Comparison of ENCODE assay signal across 28 mouse cellular contexts in the genomic region with DNA sequence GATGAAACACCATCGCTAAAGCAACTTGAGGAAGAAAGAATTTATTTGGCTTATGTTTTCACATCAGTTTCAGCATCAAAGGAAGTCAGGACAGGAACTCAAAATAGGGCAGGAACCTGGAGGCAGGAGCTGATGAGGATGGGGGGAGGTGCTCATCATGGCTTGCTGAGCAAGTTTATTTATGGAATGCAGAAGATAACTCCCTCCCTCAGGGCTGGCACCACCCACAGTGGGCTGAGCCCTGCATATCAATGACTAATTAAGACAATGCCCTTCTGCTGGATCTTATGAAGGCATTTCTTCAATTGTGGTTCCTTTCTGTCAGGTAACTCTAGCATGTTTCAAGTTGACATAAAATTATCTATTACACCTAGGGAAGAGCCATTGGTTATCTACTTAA. TPM values are rescaled to one million over a fixed set of nuclear protein-coding genes. Genes with fewer than 3 reads are reported as not detected.
DNase-seq lines count a peak whose midpoint lies in the region; ATAC-seq lines count a peak whose summit lies in the region.
"Had no signal": no experiment of that assay in that cellular context is flagged by ENCODE, and none has a peak within 500 bp of the region (broad histone marks: within the 10 kb centered on the region; RNA-seq: fewer than 3 reads in every experiment).

No protein-coding gene starts in this region.

- no peak overlapping the region for H3K9ac ChIP-seq in liver, embryonic 15.5 days
- H3K9ac ChIP-seq: forebrain, embryonic 15.5 days; heart, embryonic 12.5 days; hindbrain, embryonic 15.5 days; kidney, embryonic 15.5 days; midbrain, embryonic 15.5 days had no signal

- peak; percentile 27 for DNase-seq in c-Kit-positive CD71-positive TER-119-negative erythroid progenitor cells, embryonic 14.5 days (ENCODE audit: low read depth)
- no peak for DNase-seq in layer of hippocampus, adult 9-10 months (ENCODE audit: low spot score)
- no peak for DNase-seq in cerebellum, adult 18-20 months
- no peak for DNase-seq in heart, postnatal 10 days
- DNase-seq: adrenal gland, postnatal 10 days; B cell, adult 2 months; cerebellum, adult 11-12 months; cerebellum, postnatal 10 days; gastrocnemius, adult 2 months; heart, adult 2 months; kidney, adult 11 months; kidney, postnatal 36 days; layer of hippocampus, adult 9-11 months; lung, postnatal 36 days; right cerebral cortex, postnatal 25 days; thymus, postnatal 36 days had no signal

- H3K27me3 ChIP-seq in liver, embryonic 15.5 days, result no peaks in the 10 kb centered on the region
- H3K27me3 ChIP-seq: forebrain, embryonic 15.5 days; heart, embryonic 12.5 days; hindbrain, embryonic 15.5 days; kidney, embryonic 15.5 days; midbrain, embryonic 15.5 days had no signal

- H3K27ac ChIP-seq in liver, embryonic 15.5 days (replicated peaks), result no peak overlapping the region
- H3K27ac ChIP-seq: forebrain, embryonic 10.5 days; forebrain, embryonic 15.5 days; gastrocnemius, adult 2 months; heart, adult 2 months; hindbrain, embryonic 10.5 days; hindbrain, embryonic 15.5 days; kidney, embryonic 15.5 days; midbrain, embryonic 10.5 days; midbrain, embryonic 15.5 days had no signal

- intact Hi-C loops in heart, postnatal 10 days (cut with DNase I), result no loop called here

- no peak overlapping the region for H3K4me2 ChIP-seq in liver, embryonic 15.5 days
- H3K4me2 ChIP-seq: forebrain, embryonic 15.5 days; heart, embryonic 12.5 days; hindbrain, embryonic 15.5 days; kidney, embryonic 15.5 days; midbrain, embryonic 15.5 days had no signal

- peaks cover 55% of the 10 kb centered on the region for H3K36me3 ChIP-seq in liver, embryonic 15.5 days (replicated peaks)

- H3K4me1 ChIP-seq in liver, embryonic 15.5 days (replicated peaks), result no peaks in the 10 kb centered on the region
- H3K4me1 ChIP-seq: forebrain, embryonic 10.5 days; forebrain, embryonic 15.5 days; heart, embryonic 12.5 days; hindbrain, embryonic 10.5 days; hindbrain, embryonic 15.5 days; kidney, embryonic 15.5 days; midbrain, embryonic 10.5 days; midbrain, embryonic 15.5 days had no signal

- H3K4me3 ChIP-seq in liver, embryonic 15.5 days (replicated peaks), result no peak overlapping the region
- H3K4me3 ChIP-seq: forebrain, embryonic 10.5 days; forebrain, embryonic 15.5 days; gastrocnemius, adult 2 months; heart, adult 2 months; heart, embryonic 12.5 days; hindbrain, embryonic 10.5 days; hindbrain, embryonic 15.5 days; kidney, embryonic 15.5 days; midbrain, embryonic 10.5 days; midbrain, embryonic 15.5 days had no signal

- H3K9me3 ChIP-seq in liver, embryonic 15.5 days (replicated peaks), result no peaks in the 10 kb centered on the region
- H3K9me3 ChIP-seq: forebrain, embryonic 10.5 days; forebrain, embryonic 15.5 days; heart, embryonic 12.5 days; hindbrain, embryonic 10.5 days; hindbrain, embryonic 15.5 days; kidney, embryonic 15.5 days; midbrain, embryonic 10.5 days; midbrain, embryonic 15.5 days had no signal

- 89% methylated on average over 1 of the region's 1 CpGs for WGBS in liver, embryonic 15.5 days (ENCODE audit: insufficient replicate concordance)

- peak; percentile 75 for ATAC-seq in erythroid progenitor cell, adult 5-6 weeks (replicated peaks; ENCODE audit: low FRiP score, poor library complexity, severe bottlenecking)
- peak; percentile 56; the same call in 1 of the 2 replicates for ATAC-seq in liver, embryonic 15.5 days (ENCODE audit: insufficient read depth)
- peak; percentile 97 for ATAC-seq in megakaryocyte-erythroid progenitor cell, adult 5-6 weeks (replicated peaks; ENCODE audit: low FRiP score, low TSS enrichment, poor library complexity, severe bottlenecking)
- ATAC-seq: forebrain, embryonic 15.5 days; inflammation-experienced regulatory T-cells, adult 6 months; midbrain, embryonic 15.5 days had no signal

RNA-seq across cellular contexts. Expression of gene Paip1, which starts 13.8 kb away (rescaled TPM):
- 8.4 and 25.2 TPM in 2 replicates for total RNA-seq in erythroid progenitor cell, adult 5-6 weeks (2015; ENCODE audit: low replicate concordance)
- 16.1 and 22.8 TPM in 2 replicates for total RNA-seq in erythroid progenitor cell, adult 5-6 weeks (2017; ENCODE audit: low replicate concordance)
- 14.5 and 18.3 TPM in 2 replicates for polyA plus RNA-seq in liver, embryonic 15.5 days (2015; fragmentation: Nextera tagmentation; extraction: Ambion mirVana)
- total RNA-seq in megakaryocyte-erythroid progenitor cell, adult 5-6 weeks (2014; fragmentation: Nextera tagmentation), result 28.0 and 32.2 TPM in 2 replicates
- 46.3 and 55.2 TPM in 2 replicates for total RNA-seq in megakaryocyte-erythroid progenitor cell, adult 5-6 weeks (2017)
- total RNA-seq in heart, postnatal 10 days (2021), result 100 to 1,000 TPM; 101 to 121 TPM

RNA-seq across cellular contexts. Expression of gene 4833420G17Rik, which starts 20.3 kb away (rescaled TPM):
- 47.6 and 73.4 TPM in 2 replicates for total RNA-seq in erythroid progenitor cell, adult 5-6 weeks (2015; ENCODE audit: low replicate concordance)
- 47.1 and 70.9 TPM in 2 replicates for total RNA-seq in erythroid progenitor cell, adult 5-6 weeks (2017; ENCODE audit: low replicate concordance)
- polyA plus RNA-seq in liver, embryonic 15.5 days (2015; fragmentation: Nextera tagmentation; extraction: Ambion mirVana), result 18.6 and 19.7 TPM in 2 replicates
- 72.9 and 76.0 TPM in 2 replicates for total RNA-seq in megakaryocyte-erythroid progenitor cell, adult 5-6 weeks (2014; fragmentation: Nextera tagmentation)
- total RNA-seq in megakaryocyte-erythroid progenitor cell, adult 5-6 weeks (2017), result 49.3 and 54.9 TPM in 2 replicates
- total RNA-seq in heart, postnatal 10 days (2021), result 10 to 100 TPM; 13.6 to 15.2 TPM

RNA-seq across cellular contexts. Expression of gene Tmem267, which starts 45.6 kb away (rescaled TPM):
- not detected in 2 replicates for total RNA-seq in erythroid progenitor cell, adult 5-6 weeks (2015; ENCODE audit: low replicate concordance)
- total RNA-seq in erythroid progenitor cell, adult 5-6 weeks (2017; ENCODE audit: low replicate concordance), result not detected in 2 replicates
- 0.37 and 0.44 TPM in 2 replicates for polyA plus RNA-seq in liver, embryonic 15.5 days (2015; fragmentation: Nextera tagmentation; extraction: Ambion mirVana)
- total RNA-seq in megakaryocyte-erythroid progenitor cell, adult 5-6 weeks (2014; fragmentation: Nextera tagmentation), result 9.6 and 11.5 TPM in 2 replicates
- total RNA-seq in megakaryocyte-erythroid progenitor cell, adult 5-6 weeks (2017), result 6.7 and 7.0 TPM in 2 replicates
- total RNA-seq in heart, postnatal 10 days (2021), result 1 to 10 TPM; 7.9 to 8.3 TPM

RNA-seq across cellular contexts. Expression of gene 3110070M22Rik, which starts 45.9 kb away (rescaled TPM):
- 6.7 TPM in 1 of 2 replicates, not detected in the other for total RNA-seq in erythroid progenitor cell, adult 5-6 weeks (2015; ENCODE audit: low replicate concordance)
- not detected in 2 replicates for total RNA-seq in erythroid progenitor cell, adult 5-6 weeks (2017; ENCODE audit: low replicate concordance)
- 0.13 TPM in 1 of 2 replicates, not detected in the other for polyA plus RNA-seq in liver, embryonic 15.5 days (2015; fragmentation: Nextera tagmentation; extraction: Ambion mirVana)
- total RNA-seq in megakaryocyte-erythroid progenitor cell, adult 5-6 weeks (2014; fragmentation: Nextera tagmentation), result 0.35 TPM in 1 of 2 replicates, not detected in the other
- 0.84 TPM in 1 of 2 replicates, not detected in the other for total RNA-seq in megakaryocyte-erythroid progenitor cell, adult 5-6 weeks (2017)
- 1 to 10 TPM; 1.3 to 1.8 TPM for total RNA-seq in heart, postnatal 10 days (2021)
- polyA plus RNA-seq: inflammation-experienced regulatory T-cells, adult 6 months had no signal

Comparison
In these comparisons a context has a peak if more than half of its experiments do, and no peak if none do; other contexts are left out.
1. RNA of gene Tmem267, which starts 45.6 kb away (total RNA-seq): 6.7 to 11.5 TPM in megakaryocyte-erythroid progenitor cell, adult 5-6 weeks and 7.9 to 8.3 TPM in heart, postnatal 10 days; not detected in erythroid progenitor cell, adult 5-6 weeks; every median in the first group is over 4 times any median in the second.
2. Peak in every context shown above with its lines, with median percentiles within 50 percentile points of each other: ATAC-seq.